Mouse (Mus musculus): ENCODE results near the gene Dcaf6.

DNA sequence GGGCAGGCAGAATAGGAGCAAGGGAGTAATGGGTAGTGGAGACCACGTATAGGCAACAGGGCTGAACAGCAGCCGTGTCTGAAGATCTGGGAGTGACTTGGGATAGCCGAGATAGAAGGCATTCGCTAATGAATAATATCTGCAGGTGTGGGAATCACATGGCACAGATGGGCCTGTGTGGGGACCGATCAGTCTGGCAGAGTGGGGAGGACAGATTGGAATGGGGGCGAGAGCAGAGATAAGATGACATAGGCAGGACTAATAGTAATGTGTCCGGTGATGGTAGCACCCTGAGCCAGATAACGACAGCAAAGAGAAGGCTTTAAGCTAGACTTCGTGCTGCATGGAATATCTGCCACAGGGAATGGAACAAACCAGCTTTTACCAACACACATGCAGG, 172.1 kb downstream of the Dcaf6 start:
- TF ChIP-seq EP300 (IDR thresholded peaks at IDR 0.05; ENCODE audit: low read depth) (no peak), CTCF (IDR thresholded peaks at IDR 0.05; ENCODE audit: low read depth) (no peak)
